Mouse (Mus musculus): ENCODE measurements around the gene B4galnt4. TPM values are rescaled to one million over a fixed set of nuclear protein-coding genes. Genes with fewer than 3 reads are reported as not detected.

Gene B4galnt4
- total RNA-seq, 2 experiments from 2014 or later: 0.26 to 0.54 TPM

GRCm38 (mm10) chr7:141041661-141042060 is 19.2 kb upstream of the B4galnt4 start:
- DNase-seq: peak; percentile 88

- DNase-seq: no peak
Measured at GRCm38 (mm10) chr7:141042539-141042938, 18.4 kb upstream of the B4galnt4 start.

GRCm38 (mm10) chr7:141046931-141047580 is 13.8 kb upstream of the B4galnt4 start:
- peak; percentile 43 for DNase-seq

- DNase-seq: peak; percentile 83
Measured at GRCm38 (mm10) chr7:141047581-141048225, 13.2 kb upstream of the B4galnt4 start.

GRCm38 (mm10) chr7:141048226-141049218 is 12.4 kb upstream of the B4galnt4 start:
- peak; percentile 96 for DNase-seq

- DNase-seq: no peak
Measured at GRCm38 (mm10) chr7:141049326-141049725, 11.6 kb upstream of the B4galnt4 start.

GRCm38 (mm10) chr7:141051060-141051685 is 9.7 kb upstream of the B4galnt4 start:
- DNase-seq: no peak

GRCm38 (mm10) chr7:141052016-141052415 is 8.9 kb upstream of the B4galnt4 start:
- DNase-seq: no peak

GRCm38 (mm10) chr7:141052421-141052820 is 8.5 kb upstream of the B4galnt4 start:
- no peak for DNase-seq

GRCm38 (mm10) chr7:141055785-141056184 is 5.1 kb upstream of the B4galnt4 start:
- DNase-seq: no peak

GRCm38 (mm10) chr7:141056976-141057375 is 3.9 kb upstream of the B4galnt4 start:
- no peak for DNase-seq

GRCm38 (mm10) chr7:141057541-141057940 is 3.4 kb upstream of the B4galnt4 start:
- DNase-seq: no peak

- DNase-seq: no peak
Measured at GRCm38 (mm10) chr7:141058601-141059341, 2.1 kb upstream of the B4galnt4 start.

- DNase-seq: no peak
Measured at GRCm38 (mm10) chr7:141059929-141060328, 975 bp upstream of the B4galnt4 start.

- DNase-seq: no peak
Measured at GRCm38 (mm10) chr7:141061269-141061692, 377 bp downstream of the B4galnt4 start.

- no peak for DNase-seq
Measured at GRCm38 (mm10) chr7:141062525-141062924, 1.6 kb downstream of the B4galnt4 start.

GRCm38 (mm10) chr7:141063353-141063752 is 2.4 kb downstream of the B4galnt4 start:
- no peak for DNase-seq

GRCm38 (mm10) chr7:141064175-141064574 is 3.3 kb downstream of the B4galnt4 start:
- DNase-seq: no peak

GRCm38 (mm10) chr7:141064576-141064975 is 3.7 kb downstream of the B4galnt4 start:
- no peak for DNase-seq

GRCm38 (mm10) chr7:141068351-141068750 is 7.4 kb downstream of the B4galnt4 start:
- no peak for DNase-seq

- peak; percentile 79 for DNase-seq
Measured at GRCm38 (mm10) chr7:141070058-141070862, 9.4 kb downstream of the B4galnt4 start.
